Mouse (Mus musculus) embryo, embryonic 10.5 days (tissue): ENCODE data around the gene Als2.
A peak's percentile ranks its signal among the peaks of the same experiment; 100 is the strongest.

ENCODE experiments used
- DNase-seq: peaks from one replicate; pipeline ENCODE4 v3.0.0-alpha.2; 2015; ENCODE audit warnings: low spot score

Gene Als2

GRCm38 (mm10) chr1:59236856-59237441 is at the start of gene Als2:
Gene Als2 (minus strand): TSS chr1:59237231.
- DNase-seq: peak; percentile 98

- DNase-seq: no peak
Observed at GRCm38 (mm10) chr1:59286316-59286850, 49.4 kb upstream of the Als2 start.

DNA sequence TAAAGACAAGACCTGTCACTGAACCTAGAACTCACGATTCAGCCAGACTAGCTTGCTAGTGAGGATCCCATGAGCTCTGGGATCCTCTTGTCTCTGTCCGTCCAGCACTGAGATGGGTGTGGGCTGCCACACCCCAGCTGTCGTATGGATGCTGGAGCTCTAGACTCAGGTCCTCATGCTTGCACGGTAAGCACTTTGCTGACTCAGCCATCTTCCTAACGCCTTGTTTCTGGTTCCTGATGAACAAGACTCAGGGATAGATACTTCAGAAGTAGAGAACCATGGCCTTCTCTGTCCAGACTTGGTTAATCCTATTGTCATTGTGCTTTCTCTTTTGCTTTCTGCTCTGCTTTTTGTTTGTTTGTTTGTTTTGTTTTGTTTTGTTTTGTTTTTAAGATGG is 48.8 kb upstream of the Als2 start:
- no peak for DNase-seq

GRCm38 (mm10) chr1:59272189-59272588 is 35.2 kb upstream of the Als2 start:
- peak; percentile 24 for DNase-seq

DNA sequence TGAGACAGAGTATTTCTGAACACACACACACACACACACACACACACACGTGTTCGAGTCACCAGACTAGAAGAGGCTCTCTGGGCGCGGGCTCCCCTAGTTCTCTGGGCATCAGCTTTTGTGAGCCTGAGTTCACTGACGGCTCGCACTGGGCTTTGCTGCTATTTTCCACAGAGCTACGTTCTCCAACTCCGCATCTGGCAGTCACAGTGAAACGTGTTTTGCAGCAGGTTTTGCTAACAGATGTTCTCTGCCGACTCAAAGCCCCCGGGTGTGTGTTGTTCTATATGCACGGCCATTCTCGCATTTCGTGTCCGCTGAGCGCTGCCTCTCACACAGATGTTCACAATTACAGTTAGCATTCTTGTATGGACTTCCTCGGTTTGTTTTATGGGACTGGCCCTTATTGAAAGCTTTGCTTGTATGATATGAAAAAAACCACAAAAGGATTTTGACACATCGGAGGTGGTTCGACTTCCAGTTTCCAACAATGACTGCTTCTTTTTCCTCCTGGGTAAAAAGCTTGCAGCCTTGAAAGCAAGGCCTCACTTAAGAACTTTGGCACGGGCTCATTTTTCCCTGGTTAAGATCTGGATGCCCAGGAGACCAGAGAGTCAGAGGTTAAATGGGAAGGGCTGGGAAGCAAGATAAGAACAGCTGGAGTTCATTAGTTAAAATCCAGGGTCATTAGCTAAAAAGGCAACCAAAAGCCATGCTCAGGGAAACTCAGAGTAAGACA is 33.1 kb upstream of the Als2 start:
- peak; percentile 89 for DNase-seq

DNA sequence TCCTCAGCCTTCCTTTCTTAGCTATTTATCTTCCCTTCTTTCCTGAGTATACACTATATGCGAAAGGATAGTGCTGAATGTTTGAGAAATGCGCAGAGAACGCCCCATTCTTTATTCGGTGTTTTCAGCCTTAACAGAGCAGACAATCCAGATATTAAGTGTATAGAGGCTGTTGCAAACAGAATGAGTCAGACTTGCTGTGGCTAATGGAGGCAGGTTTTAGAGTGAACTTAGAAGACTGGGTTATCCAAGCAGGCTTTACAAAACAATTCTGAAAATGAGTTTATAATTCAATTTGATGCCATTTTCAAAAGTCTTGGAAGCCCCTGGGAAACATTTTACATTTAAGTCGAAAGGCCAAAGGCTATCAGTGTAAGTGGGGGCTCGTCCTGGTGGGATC is 32.4 kb upstream of the Als2 start:
- DNase-seq: no peak

- DNase-seq: no peak
Observed at GRCm38 (mm10) chr1:59268931-59269330, 31.9 kb upstream of the Als2 start.

GRCm38 (mm10) chr1:59257736-59258135 is 20.7 kb upstream of the Als2 start:
- DNase-seq: peak; percentile 52

- DNase-seq: peak; percentile 64
Observed at GRCm38 (mm10) chr1:59256751-59257231, 19.8 kb upstream of the Als2 start, which contains the start of gene Cdk15. Gene Cdk15 (plus strand): TSS chr1:59256906.

DNA sequence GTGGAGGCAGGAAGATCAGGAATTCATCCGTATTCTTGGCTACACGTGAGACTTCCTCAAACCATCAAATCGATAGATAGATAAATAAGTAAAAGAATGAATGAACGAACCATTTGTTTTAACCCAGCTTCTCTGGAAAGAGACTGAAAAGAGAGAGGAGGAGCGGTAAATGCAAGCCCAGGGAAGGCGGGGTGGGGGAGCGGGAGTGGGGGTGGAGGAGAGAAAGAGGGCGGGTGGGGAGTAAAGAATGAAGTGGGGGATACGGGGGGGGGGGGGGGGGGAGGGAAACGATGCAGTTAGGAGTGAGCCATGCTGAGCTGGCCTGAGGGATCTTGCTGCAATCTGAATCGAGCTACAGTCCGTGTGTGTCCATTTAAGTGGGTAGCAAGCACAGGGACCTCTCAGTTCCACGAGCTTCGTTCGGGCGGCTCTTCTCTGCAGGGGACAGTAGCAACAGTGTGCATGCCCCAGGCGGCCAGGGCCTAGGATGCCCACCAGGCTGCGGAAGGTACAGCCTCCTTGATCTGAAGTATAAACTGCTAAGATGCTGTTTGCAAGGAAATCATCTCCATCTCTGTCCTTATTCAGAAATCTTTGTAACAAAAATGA is 16.4 kb upstream of the Als2 start:
- peak; percentile 52 for DNase-seq

DNA sequence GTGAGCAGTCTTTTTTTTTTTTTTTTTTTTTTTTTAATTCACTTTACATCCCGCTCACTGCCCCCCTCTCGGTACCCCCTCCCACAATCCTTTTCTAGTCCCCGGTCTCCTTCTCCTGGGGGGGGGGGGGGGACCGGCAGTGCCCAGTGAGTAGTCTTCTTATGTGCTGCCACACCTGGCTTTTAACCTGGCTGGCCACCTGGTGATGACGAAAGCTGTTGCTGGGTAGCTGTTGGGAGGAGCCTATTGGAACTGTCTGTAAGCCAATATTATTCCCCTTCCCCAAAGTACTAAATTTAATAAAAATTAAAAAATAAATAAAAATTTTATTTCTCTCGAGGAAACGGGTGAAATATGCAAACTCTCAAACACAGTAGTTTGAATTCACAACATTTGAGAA is 15.7 kb upstream of the Als2 start:
- peak; percentile 35 for DNase-seq

GRCm38 (mm10) chr1:59247602-59248001 is 10.6 kb upstream of the Als2 start:
- peak; percentile 88 for DNase-seq

- DNase-seq: no peak
Observed at GRCm38 (mm10) chr1:59243770-59244169, 6.7 kb upstream of the Als2 start.

DNA sequence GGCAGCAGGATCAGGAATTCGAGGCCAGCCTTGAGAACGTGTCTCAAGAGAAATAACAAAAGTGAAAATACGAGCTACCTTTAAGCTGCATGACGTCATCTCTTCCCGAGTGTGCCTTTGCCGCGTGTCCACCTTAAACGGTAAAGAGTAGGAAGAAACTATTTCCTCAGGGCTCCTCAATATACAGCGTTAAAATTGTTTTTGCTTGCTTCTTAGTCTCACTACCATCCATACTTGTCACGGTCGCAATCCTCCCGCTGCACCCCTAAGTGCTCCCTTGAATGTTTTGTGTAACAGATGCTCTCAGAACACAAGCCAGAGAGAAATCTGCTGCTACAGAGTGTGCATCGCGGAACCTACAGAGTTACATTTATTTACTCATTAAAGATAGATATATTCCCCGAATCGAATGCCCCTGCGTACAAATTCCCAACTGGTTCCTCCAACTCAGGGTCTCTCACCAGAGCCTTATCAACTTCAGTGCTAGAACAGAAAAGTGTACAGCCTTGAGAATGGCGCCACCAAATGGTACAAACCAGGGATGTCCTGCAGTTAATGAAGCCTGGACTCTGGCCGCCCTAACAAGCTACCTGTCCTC is 682 bp upstream of the Als2 start:
- peak; percentile 88 for DNase-seq

DNA sequence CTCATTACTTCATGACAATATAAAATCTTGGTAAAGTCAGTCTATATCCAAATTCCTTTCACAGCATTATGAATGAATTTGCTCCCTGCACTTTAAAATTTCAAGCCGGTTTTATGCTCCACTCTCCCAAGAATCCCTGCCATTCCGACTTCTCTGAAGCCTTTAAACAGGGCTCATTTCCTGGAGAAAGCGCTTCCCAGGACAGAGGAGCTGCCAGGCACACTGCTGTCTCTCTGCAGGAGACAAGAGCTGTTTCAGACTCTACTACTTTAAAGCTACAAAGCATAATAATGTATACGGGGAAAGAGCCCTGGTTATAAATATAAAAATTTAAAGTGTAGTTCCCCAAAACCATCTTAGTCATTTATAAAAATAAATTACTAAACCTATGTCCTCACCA is 7.8 kb downstream of the Als2 start:
- DNase-seq: no peak

- no peak for DNase-seq
Observed at GRCm38 (mm10) chr1:59228552-59228951, 8.5 kb downstream of the Als2 start.

GRCm38 (mm10) chr1:59222101-59222825 is 14.8 kb downstream of the Als2 start:
- no peak for DNase-seq

- no peak for DNase-seq
Observed at GRCm38 (mm10) chr1:59221591-59221990, 15.4 kb downstream of the Als2 start.

DNA sequence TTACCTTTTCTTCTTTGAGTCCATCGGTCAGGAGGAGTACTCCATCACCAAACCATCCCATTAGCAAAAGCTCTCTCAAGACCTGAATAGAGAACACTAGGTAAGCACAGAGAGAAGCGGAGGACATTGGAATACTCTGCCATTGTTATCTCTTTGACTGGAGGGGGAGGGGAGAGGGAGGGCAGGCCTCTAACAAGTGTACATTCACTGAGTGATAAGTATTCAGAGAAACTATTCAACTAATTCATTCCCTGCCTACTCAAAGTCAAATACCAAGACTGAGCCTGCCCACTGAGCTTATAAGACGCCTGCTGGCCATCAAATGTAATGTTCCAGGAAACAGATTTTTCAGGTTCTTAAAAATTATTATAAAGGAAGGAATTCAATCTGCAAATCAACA is 16.7 kb downstream of the Als2 start:
- DNase-seq: no peak

GRCm38 (mm10) chr1:59215446-59215845 is 21.6 kb downstream of the Als2 start:
- DNase-seq: no peak

DNA sequence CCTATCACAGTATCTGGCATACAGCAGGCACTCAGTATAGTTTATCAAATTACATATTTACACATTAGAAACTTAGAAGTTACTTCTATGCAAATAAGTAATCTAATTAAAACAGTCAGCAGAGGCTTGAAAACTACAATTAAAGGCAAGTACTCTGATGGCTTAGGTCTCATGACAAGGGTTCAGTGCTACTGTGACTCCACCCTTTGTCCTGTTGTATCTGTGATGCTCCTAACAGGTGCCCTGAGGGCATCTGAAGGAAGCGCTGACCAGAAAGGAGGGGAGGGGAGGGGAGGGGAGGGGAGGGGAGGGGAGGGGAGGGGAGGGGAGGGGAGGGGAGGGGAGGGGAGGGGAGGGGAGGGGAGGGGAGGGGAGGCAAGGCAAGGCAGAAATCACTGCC is 24.1 kb downstream of the Als2 start:
- no peak for DNase-seq
